ENCODE assay signal across 10 mouse cellular contexts in the genomic region with DNA sequence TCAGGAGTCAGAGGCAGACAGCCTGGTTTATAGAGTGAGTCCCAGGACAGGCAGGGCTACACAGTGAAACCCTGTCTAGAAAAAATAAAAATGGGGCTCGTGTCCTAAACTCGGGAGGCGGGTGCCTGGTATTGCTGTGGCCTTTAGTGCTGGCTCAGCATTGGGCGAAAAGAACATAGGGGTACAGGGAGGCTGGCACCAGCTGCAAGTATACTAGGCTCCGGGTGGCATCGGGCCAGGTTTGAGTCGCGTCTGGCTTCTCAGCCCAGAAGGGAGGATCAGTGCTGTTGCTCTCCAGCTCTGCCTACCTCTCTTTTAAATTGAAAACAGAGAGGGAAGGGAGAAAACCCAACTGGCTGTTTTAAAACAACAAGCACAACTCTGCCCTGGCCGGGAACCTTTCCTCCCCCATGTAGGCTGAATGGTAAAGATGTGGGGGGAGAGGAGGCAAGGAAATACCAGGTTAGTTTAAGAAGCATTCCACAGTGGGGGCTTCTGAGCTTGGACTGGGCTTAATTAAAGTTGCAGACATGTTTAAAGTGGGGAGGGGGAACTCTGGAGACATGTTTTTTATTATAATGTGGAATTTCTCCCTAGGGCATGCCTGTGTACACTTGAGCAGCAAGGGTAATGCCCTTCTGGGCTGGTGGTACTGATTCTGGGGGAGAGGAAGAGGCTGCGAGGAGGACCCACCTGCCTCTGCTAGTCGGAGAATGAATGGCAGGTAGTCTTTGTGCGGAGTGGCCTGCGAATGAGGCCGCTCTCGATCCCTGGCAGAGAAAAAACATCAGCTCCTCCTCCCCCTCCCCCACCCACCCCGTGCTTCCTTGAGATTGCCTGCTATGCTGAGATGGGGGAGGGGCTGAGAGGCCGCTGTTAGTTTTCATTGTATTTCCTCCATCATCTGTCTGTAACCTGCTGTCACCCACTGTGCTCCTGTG. TPM values are rescaled to one million over a fixed set of nuclear protein-coding genes. Genes with fewer than 3 reads are reported as not detected.
A peak's percentile ranks its signal among the peaks of the same experiment; 100 is the strongest.
DNase-seq lines count a peak whose midpoint lies in the region; ATAC-seq and TF ChIP-seq lines count a peak whose summit lies in the region.
"Had no signal": no experiment of that assay in that cellular context is flagged by ENCODE, and none has a peak within 500 bp of the region (broad histone marks: within the 10 kb centered on the region; RNA-seq: fewer than 3 reads in every experiment).

No protein-coding gene starts in this region.

- no peak for TF ChIP-seq POLR2A in cerebellum, adult 2 months (IDR thresholded peaks at IDR 0.05; ENCODE audit: borderline replicate concordance, insufficient read depth, low read length)

- no peak for TF ChIP-seq EP300 in lung, postnatal 0 days (IDR thresholded peaks at IDR 0.05)

- H3K9me3 ChIP-seq in hindbrain, embryonic 11.5 days (ENCODE audit: control insufficient read depth, low read length) = no peaks in the 10 kb centered on the region
- no peaks in the 10 kb centered on the region for H3K9me3 ChIP-seq in lung, postnatal 0 days (ENCODE audit: low read length)
- H3K9me3 ChIP-seq: G1E; liver, embryonic 15.5 days had no signal

- H3K36me3 ChIP-seq in hindbrain, embryonic 11.5 days (ENCODE audit: control insufficient read depth, insufficient read depth, low read length) = no peaks in the 10 kb centered on the region
- H3K36me3 ChIP-seq in lung, postnatal 0 days (ENCODE audit: insufficient read depth, low read length) = no peaks in the 10 kb centered on the region
- H3K36me3 ChIP-seq: G1E; liver, embryonic 15.5 days had no signal

- 0 out of 2 replicates have a peak, but pooled peaks have one; percentile 9 for ATAC-seq in hindbrain, embryonic 11.5 days (ENCODE audit: low FRiP score)
- peak; percentile 46; the same call in 1 of the 2 replicates for ATAC-seq in lung, postnatal 0 days
- ATAC-seq in CD4-positive, CD25-positive, alpha-beta regulatory T cell, adult 4 months = no peak

- H3K27ac ChIP-seq in cerebellum, adult 2 months (ENCODE audit: insufficient read depth, low read length) = no peak overlapping the region
- H3K27ac ChIP-seq in hindbrain, embryonic 11.5 days (ENCODE audit: low read depth, low read length) = peak overlapping the region; percentile 42; the same call in 1 of the 2 replicates
- H3K27ac ChIP-seq in lung, postnatal 0 days (ENCODE audit: low read length) = peak overlapping the region; percentile 51; the same call in 1 of the 2 replicates
- H3K27ac ChIP-seq: liver, embryonic 15.5 days had no signal

- DNase-seq in 3T3-L1 (ENCODE audit: low read depth, low spot score) = peak; percentile 81
- DNase-seq in cerebellum, adult 2 months = peak; percentile 41 to 46
- DNase-seq in frontal cortex, adult 2 months (ENCODE audit: extremely low spot score in 1 of 2, low spot score in 1 of 2) = peak; percentile 29 to 77
- peak; percentile 63 for DNase-seq in hindbrain, embryonic 11.5 days (ENCODE audit: low spot score)
- peak; percentile 42 for DNase-seq in layer of hippocampus, adult 9-10 months (ENCODE audit: low spot score)
- peak; percentile 46 for DNase-seq in lung, postnatal 0 days (ENCODE audit: low spot score)
- DNase-seq in right cerebral cortex, adult 18-20 months = peak; percentile 69

- H3K4me1 ChIP-seq in cerebellum, adult 2 months (ENCODE audit: control insufficient read depth, insufficient read depth, low read length) = no peaks in the 10 kb centered on the region; the same call in none of the 2 replicates
- peaks cover 19% of the 10 kb centered on the region for H3K4me1 ChIP-seq in hindbrain, embryonic 11.5 days (replicated peaks; ENCODE audit: control insufficient read depth, insufficient read depth, low read length)
- peaks cover 13% of the 10 kb centered on the region; the same call in 1 of the 2 replicates for H3K4me1 ChIP-seq in lung, postnatal 0 days (ENCODE audit: insufficient read depth, low read depth, low read length)

- no peak overlapping the region for H3K4me3 ChIP-seq in cerebellum, adult 2 months (replicated peaks; ENCODE audit: insufficient read depth, low read depth, low read length)
- H3K4me3 ChIP-seq in hindbrain, embryonic 11.5 days (ENCODE audit: low read depth, low read length) = no peak overlapping the region
- H3K4me3 ChIP-seq in lung, postnatal 0 days (ENCODE audit: low read depth, low read length) = no peak overlapping the region
- H3K4me3 ChIP-seq: liver, embryonic 15.5 days had no signal

- 17% methylated on average over 17 of the region's 17 CpGs for WGBS in cerebellum, adult 2 months
- WGBS in hindbrain, embryonic 11.5 days = 18% methylated on average over 17 of the region's 17 CpGs
- 27% methylated on average over 17 of the region's 17 CpGs for WGBS in lung, postnatal 0 days

- H3K27me3 ChIP-seq in cerebellum, adult 2 months (ENCODE audit: control insufficient read depth, insufficient read depth, low read length) = no peaks in the 10 kb centered on the region; the same call in 1 of the 2 replicates
- peaks cover 21% of the 10 kb centered on the region for H3K27me3 ChIP-seq in hindbrain, embryonic 11.5 days (ENCODE audit: control insufficient read depth, insufficient read depth, low read length)
- H3K27me3 ChIP-seq in lung, postnatal 0 days (replicated peaks; ENCODE audit: insufficient read depth, low read length) = 0 out of 2 replicates have a peak, but pooled peaks cover 6% of the 10 kb centered on the region

- no peak overlapping the region for H3K9ac ChIP-seq in hindbrain, embryonic 11.5 days (ENCODE audit: low read depth, low read length)
- no peak overlapping the region for H3K9ac ChIP-seq in lung, postnatal 0 days (replicated peaks; ENCODE audit: low read depth)
- H3K9ac ChIP-seq: liver, embryonic 15.5 days had no signal

- TF ChIP-seq CTCF in cerebellum, adult 2 months (IDR thresholded peaks at IDR 0.05; ENCODE audit: borderline replicate concordance, insufficient read depth, low read depth, low read length) = no peak
- TF ChIP-seq CTCF in lung, postnatal 0 days (IDR thresholded peaks at IDR 0.05) = no peak

- H3K4me2 ChIP-seq in hindbrain, embryonic 11.5 days (replicated peaks; ENCODE audit: low read depth, low read length) = peak overlapping the region; percentile 21
- 0 out of 2 replicates have a peak overlapping the region, but pooled peaks have one; percentile 15 for H3K4me2 ChIP-seq in lung, postnatal 0 days (replicated peaks; ENCODE audit: low read depth, low read length)
- H3K4me2 ChIP-seq: liver, embryonic 15.5 days had no signal

RNA-seq across cellular contexts. Expression of a gene that starts 3.9 kb away (rescaled TPM):
- 2.3 and 5.0 TPM in 2 replicates for polyA plus RNA-seq in cerebellum, adult 2 months (2012; rRNA removed)
- 4.0 and 5.0 TPM in 2 replicates for polyA plus RNA-seq in frontal cortex, adult 2 months (2012; rRNA removed)
- 1.4 and 2.1 TPM in 2 replicates for polyA plus RNA-seq in hindbrain, embryonic 11.5 days (2014; fragmentation: Nextera tagmentation; extraction: Ambion mirVana)
- 2.3 and 2.5 TPM in 2 replicates for polyA plus RNA-seq in lung, postnatal 0 days (2015; fragmentation: Nextera tagmentation; extraction: Ambion mirVana)
- polyA plus RNA-seq in CD4-positive, CD25-positive, alpha-beta regulatory T cell, adult 4 months (2017; shearing (Covaris generic)) = not detected
